Mouse (Mus musculus) embryonic fibroblast, embryonic 13.5 days (primary cell): ENCODE measurements around the gene Pkd1l1. TPM values are rescaled to one million over a fixed set of nuclear protein-coding genes. Genes with fewer than 3 reads are reported as not detected.

ENCODE experiments used
- H3K27ac ChIP-seq: 2 replicates; pipeline ENCODE4 v1.5.1; 2012; ENCODE audit warnings: low read length, control low read depth, inconsistent platforms; ENCODE audit not compliant: insufficient read depth
- H3K4me1 ChIP-seq: 2 replicates; pipeline ENCODE4 v1.6.1; 2011; ENCODE audit warnings: low read length; ENCODE audit not compliant: control insufficient read depth, insufficient read depth
- H3K4me3 ChIP-seq: 2 replicates; pipeline ENCODE4 v1.5.1; 2011; ENCODE audit warnings: mild to moderate bottlenecking, control low read depth, low read length; ENCODE audit not compliant: insufficient read depth
- CTCF ChIP-seq: IDR thresholded peaks from 2 replicates; pipeline ENCODE4 v1.5.1; 2011; ENCODE audit warnings: mild to moderate bottlenecking, control low read depth, low read length, moderate library complexity, borderline replicate concordance; ENCODE audit not compliant: insufficient read depth
- POLR2A ChIP-seq: IDR thresholded peaks from 2 replicates; pipeline ENCODE4 v1.6.1; 2011; ENCODE audit warnings: low read depth, mild to moderate bottlenecking, control low read depth, low read length, moderate library complexity
- polyA plus RNA-seq: library from polyadenylated mRNA; stranded (reverse); fragments of >200 nt; gene quantifications from 2 replicates; pipeline ENCODE4 v1.2.4, GENCODE M21; 2011; ENCODE audit warnings: low read depth; ENCODE audit not compliant: missing spikeins, insufficient read length

The Pkd1l1 gene
- polyA plus RNA-seq, 1 experiment = not detected

GRCm38 (mm10) chr11:8983237-8983861 is 10.3 kb upstream of the Pkd1l1 start:
- Histone ChIP-seq H3K27ac (no peak overlapping the region), H3K4me1 (no peaks in the 10 kb centered on the region)
- TF ChIP-seq POLR2A = no peak
- peak; percentile 35; the same call in 1 of the 2 replicates for TF ChIP-seq CTCF

GRCm38 (mm10) chr11:8978154-8978553 is 5.1 kb upstream of the Pkd1l1 start:
- H3K4me1 ChIP-seq = no peaks in the 10 kb centered on the region
- TF ChIP-seq CTCF (no peak), POLR2A (no peak)
- no peak overlapping the region for H3K27ac ChIP-seq
- no peak overlapping the region for H3K4me3 ChIP-seq

More at GRCm38 (mm10) chr11:8983237-8983861, 10.3 kb upstream of the Pkd1l1 start:
- H3K4me3 ChIP-seq = no peak overlapping the region

- TF ChIP-seq POLR2A (no peak), CTCF (no peak)
- H3K4me3 ChIP-seq = no peak overlapping the region
- H3K4me1 ChIP-seq = no peaks in the 10 kb centered on the region
- H3K27ac ChIP-seq = no peak overlapping the region
Observed at GRCm38 (mm10) chr11:8972093-8972492, 973 bp downstream of the Pkd1l1 start.

GRCm38 (mm10) chr11:8970509-8970908 is 2.6 kb downstream of the Pkd1l1 start:
- no peak overlapping the region for H3K4me3 ChIP-seq
- H3K4me1 ChIP-seq = no peaks in the 10 kb centered on the region
- TF ChIP-seq CTCF (no peak), POLR2A (no peak)
- no peak overlapping the region for H3K27ac ChIP-seq

- TF ChIP-seq CTCF (no peak), POLR2A (no peak)
- no peak overlapping the region for H3K27ac ChIP-seq
- H3K4me3 ChIP-seq = no peak overlapping the region
- H3K4me1 ChIP-seq = no peaks in the 10 kb centered on the region
Observed at GRCm38 (mm10) chr11:8968094-8968493, 5.0 kb downstream of the Pkd1l1 start.

- Histone ChIP-seq H3K4me3 (no peak overlapping the region), H3K27ac (no peak overlapping the region), H3K4me1 (no peaks in the 10 kb centered on the region)
- no peak for TF ChIP-seq POLR2A
- no peak for TF ChIP-seq CTCF
Observed at GRCm38 (mm10) chr11:8958572-8958971, 14.5 kb downstream of the Pkd1l1 start.

GRCm38 (mm10) chr11:8958108-8958507 is 15.0 kb downstream of the Pkd1l1 start:
- H3K4me1 ChIP-seq = no peaks in the 10 kb centered on the region
- H3K27ac ChIP-seq = no peak overlapping the region
- H3K4me3 ChIP-seq = no peak overlapping the region
- no peak for TF ChIP-seq CTCF
- no peak for TF ChIP-seq POLR2A

- Histone ChIP-seq H3K4me1 (no peaks in the 10 kb centered on the region), H3K27ac (no peak overlapping the region), H3K4me3 (no peak overlapping the region)
- peak; percentile 75; the same call in 1 of the 2 replicates for TF ChIP-seq CTCF
- TF ChIP-seq POLR2A = no peak
Observed at GRCm38 (mm10) chr11:8957023-8957422, 16.0 kb downstream of the Pkd1l1 start.

- Histone ChIP-seq H3K4me3 (no peak overlapping the region), H3K27ac (no peak overlapping the region), H3K4me1 (no peaks in the 10 kb centered on the region)
- TF ChIP-seq POLR2A = no peak
Observed at GRCm38 (mm10) chr11:8955678-8956077, 17.4 kb downstream of the Pkd1l1 start.

GRCm38 (mm10) chr11:8949765-8950430 is 23.2 kb downstream of the Pkd1l1 start:
- TF ChIP-seq POLR2A = no peak
- no peak for TF ChIP-seq CTCF
- Histone ChIP-seq H3K27ac (no peak overlapping the region), H3K4me3 (no peak overlapping the region)

More at GRCm38 (mm10) chr11:8949765-8950430, 23.2 kb downstream of the Pkd1l1 start:
- H3K4me1 ChIP-seq = no peaks in the 10 kb centered on the region; the same call in 1 of the 2 replicates
